Mouse (Mus musculus) embryonic fibroblast, embryonic 13.5 days (primary cell): ENCODE data around the gene Fyb2. TPM values are rescaled to one million over a fixed set of nuclear protein-coding genes. Genes with fewer than 3 reads are reported as not detected.

Source experiments
- H3K27ac ChIP-seq: 2 replicates; pipeline ENCODE4 v1.5.1; 2012; ENCODE audit warnings: low read length, control low read depth, inconsistent platforms; ENCODE audit not compliant: insufficient read depth
- H3K4me1 ChIP-seq: 2 replicates; pipeline ENCODE4 v1.6.1; 2011; ENCODE audit warnings: low read length; ENCODE audit not compliant: control insufficient read depth, insufficient read depth
- H3K4me3 ChIP-seq: 2 replicates; pipeline ENCODE4 v1.5.1; 2011; ENCODE audit warnings: mild to moderate bottlenecking, control low read depth, low read length; ENCODE audit not compliant: insufficient read depth
- CTCF ChIP-seq: IDR thresholded peaks from 2 replicates; pipeline ENCODE4 v1.5.1; 2011; ENCODE audit warnings: mild to moderate bottlenecking, control low read depth, low read length, moderate library complexity, borderline replicate concordance; ENCODE audit not compliant: insufficient read depth
- POLR2A ChIP-seq: IDR thresholded peaks from 2 replicates; pipeline ENCODE4 v1.6.1; 2011; ENCODE audit warnings: low read depth, mild to moderate bottlenecking, control low read depth, low read length, moderate library complexity
- polyA plus RNA-seq: library from polyadenylated mRNA; stranded (reverse); fragments of >200 nt; gene quantifications from 2 replicates; pipeline ENCODE4 v1.2.4, GENCODE M21; 2011; ENCODE audit warnings: low read depth; ENCODE audit not compliant: missing spikeins, insufficient read length

Fyb2 gene
- polyA plus RNA-seq, 1 experiment, result 0.33 TPM

DNA sequence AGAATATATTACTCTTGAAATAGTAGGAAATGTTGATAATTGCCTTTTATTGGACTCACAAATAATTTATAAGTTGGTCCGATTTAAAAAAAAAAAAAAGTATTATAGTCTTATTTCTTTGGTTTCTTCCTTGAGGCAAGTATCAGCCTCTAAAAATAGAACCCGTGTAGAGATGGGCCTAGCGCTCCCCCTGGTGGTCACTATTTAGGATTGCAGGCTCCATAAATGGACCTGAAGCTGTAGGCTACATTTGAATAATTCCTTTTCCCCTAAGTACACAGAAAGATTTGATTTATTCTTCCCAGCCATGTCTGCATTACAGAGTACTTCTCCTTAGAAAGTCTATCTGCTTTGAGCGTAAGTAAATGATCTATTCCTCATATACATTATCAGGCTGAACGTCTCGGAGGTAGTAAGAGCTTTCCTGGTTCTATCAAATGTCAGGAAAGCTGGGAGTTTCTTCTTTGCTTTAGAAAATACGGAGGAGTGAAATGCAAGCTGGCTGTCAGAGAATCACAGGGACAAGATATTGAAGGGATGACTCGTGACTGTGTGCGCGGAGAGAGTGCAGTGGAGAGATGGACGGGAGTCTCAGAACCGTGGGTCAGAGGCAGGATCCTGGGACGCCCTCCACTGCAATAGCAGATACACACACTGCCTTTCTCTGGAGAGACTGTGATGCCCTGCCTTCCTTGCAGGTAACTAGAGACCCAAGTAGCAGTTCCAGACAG lies 19.1 kb upstream of the Fyb2 start:
- H3K27ac ChIP-seq, result no peak overlapping the region
- no peak overlapping the region for H3K4me3 ChIP-seq
- no peak for TF ChIP-seq POLR2A
- TF ChIP-seq CTCF, result peak; percentile 9; the same call in 1 of the 2 replicates
- H3K4me1 ChIP-seq, result no peaks in the 10 kb centered on the region

DNA sequence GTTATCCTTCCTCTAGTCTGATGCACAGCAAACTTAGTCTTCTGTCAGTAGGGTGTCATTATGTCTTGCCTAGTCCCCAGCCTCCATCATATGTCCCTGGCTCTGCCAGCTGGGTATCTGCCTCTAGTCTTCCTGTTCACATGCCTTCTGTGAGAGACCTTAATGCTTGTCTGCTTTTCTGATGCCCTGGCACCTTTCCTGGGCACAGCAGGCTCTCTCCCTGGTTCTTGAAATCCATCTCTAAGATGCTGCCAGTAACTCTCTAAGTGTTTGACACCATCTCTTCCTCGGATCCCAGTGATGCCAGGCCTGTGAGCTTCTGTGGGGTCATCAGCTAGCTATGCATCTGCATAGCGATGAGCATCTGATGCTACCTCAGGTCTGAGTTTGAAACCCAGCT lies 10.4 kb upstream of the Fyb2 start:
- no peak overlapping the region for H3K27ac ChIP-seq
- H3K4me3 ChIP-seq, result no peak overlapping the region
- no peaks in the 10 kb centered on the region for H3K4me1 ChIP-seq
- TF ChIP-seq POLR2A (no peak), CTCF (no peak)

- TF ChIP-seq POLR2A (no peak), CTCF (no peak)
- no peak overlapping the region for H3K4me3 ChIP-seq
- no peak overlapping the region for H3K27ac ChIP-seq
- H3K4me1 ChIP-seq, result no peaks in the 10 kb centered on the region
Observed at GRCm38 (mm10) chr4:104905049-104905448, 8.2 kb upstream of the Fyb2 start.

DNA sequence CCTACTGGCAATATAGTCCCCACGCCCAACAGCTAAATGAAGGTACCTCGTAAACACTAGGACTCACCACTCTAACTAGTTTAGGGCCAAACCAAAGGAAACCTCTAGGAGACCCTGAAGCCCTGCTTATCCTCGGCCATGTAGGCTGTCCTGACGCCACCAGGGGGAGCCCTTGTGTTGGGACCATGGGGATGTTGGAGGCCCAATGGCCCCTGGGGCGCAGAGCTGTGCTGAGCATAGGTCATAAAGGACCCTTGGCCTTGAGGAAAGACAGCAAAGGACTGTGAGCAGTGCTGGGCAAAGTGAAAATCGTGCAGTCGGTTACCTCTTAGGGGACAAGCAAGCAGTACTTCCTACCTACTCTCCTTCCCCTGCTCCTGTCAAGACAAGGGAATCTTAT lies 1.6 kb upstream of the Fyb2 start:
- TF ChIP-seq CTCF, result peak; percentile 61
- TF ChIP-seq POLR2A, result no peak
- H3K4me1 ChIP-seq, result no peaks in the 10 kb centered on the region
- H3K4me3 ChIP-seq, result no peak overlapping the region
- H3K27ac ChIP-seq, result no peak overlapping the region

DNA sequence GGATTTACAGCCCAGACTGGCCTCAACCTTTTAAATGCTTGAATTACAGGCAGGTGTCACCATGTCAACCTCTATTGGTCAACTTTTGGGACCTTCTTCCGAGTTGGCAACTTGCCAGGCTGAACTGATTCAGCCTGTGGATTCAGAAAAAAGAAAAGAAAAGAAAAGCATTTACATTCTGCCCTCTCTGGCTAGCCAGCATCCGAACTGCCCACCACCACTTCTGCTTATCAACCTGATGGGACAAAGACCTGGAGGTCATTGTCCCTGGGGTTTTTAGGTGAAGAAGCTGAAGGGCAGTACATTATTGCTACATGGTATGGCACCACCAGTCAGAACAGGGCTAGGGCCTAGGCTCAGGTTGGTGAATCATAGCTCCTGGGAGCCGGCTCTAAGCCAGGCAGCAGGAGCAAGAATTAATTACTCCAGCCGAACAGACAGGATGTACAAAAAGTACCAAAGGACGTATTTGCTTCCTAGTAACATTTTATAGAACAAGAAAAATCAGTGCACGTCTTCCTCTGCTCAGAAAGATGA lies 1.5 kb downstream of the Fyb2 start:
- TF ChIP-seq POLR2A, result no peak
- TF ChIP-seq CTCF, result no peak
- H3K4me1 ChIP-seq, result no peaks in the 10 kb centered on the region
- H3K27ac ChIP-seq, result no peak overlapping the region
- H3K4me3 ChIP-seq, result no peak overlapping the region

GRCm38 (mm10) chr4:104918017-104918416 lies 4.8 kb downstream of the Fyb2 start:
- no peak overlapping the region for H3K27ac ChIP-seq
- TF ChIP-seq POLR2A (no peak), CTCF (no peak)

GRCm38 (mm10) chr4:104925383-104925782 lies 12.1 kb downstream of the Fyb2 start:
- H3K4me1 ChIP-seq, result peaks cover 3% of the 10 kb centered on the region
- TF ChIP-seq CTCF, result no peak
- TF ChIP-seq POLR2A, result no peak
- no peak overlapping the region for H3K27ac ChIP-seq
- H3K4me3 ChIP-seq, result no peak overlapping the region

More at GRCm38 (mm10) chr4:104918017-104918416, 4.8 kb downstream of the Fyb2 start:
- Histone ChIP-seq H3K4me1 (no peaks in the 10 kb centered on the region), H3K4me3 (no peak overlapping the region)

DNA sequence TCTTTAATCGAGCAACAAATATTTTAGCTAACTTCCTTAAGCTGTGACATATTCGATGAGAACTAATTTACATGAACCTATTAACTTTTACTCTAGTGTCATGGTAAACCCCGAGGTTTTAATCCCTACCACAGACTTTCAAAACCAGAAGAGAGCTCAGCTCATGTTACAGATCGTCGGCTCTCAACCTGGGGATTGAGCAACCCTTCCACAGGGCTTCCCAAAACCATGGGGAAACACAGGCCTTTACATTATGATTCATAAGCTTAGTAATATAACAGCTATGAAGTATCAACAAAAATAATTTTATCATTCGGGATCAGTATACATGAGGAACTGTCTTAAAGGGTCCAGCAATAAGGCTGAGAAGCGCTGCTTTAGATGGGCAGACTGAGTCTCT lies 15.9 kb downstream of the Fyb2 start:
- Histone ChIP-seq H3K4me1 (peaks cover 3% of the 10 kb centered on the region), H3K4me3 (no peak overlapping the region), H3K27ac (no peak overlapping the region)
- TF ChIP-seq CTCF, result no peak

DNA sequence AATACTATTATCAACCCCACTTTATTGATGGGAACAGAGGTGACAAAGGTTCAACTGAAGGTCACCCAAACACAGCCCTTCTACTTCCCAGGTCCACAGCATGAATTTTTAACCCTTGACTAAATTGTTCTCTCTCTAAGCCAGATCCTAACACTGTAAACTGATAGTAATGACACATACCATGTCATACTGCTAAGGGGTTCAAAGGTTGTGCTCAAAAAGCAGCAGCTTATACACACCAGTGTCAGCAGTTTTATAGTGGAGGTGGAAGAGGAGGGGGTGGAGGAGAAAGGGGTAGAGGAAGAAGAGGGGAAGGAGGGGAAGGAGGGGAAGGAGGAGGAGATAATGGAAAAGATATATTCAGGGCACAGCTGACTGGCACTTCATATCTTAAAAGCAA lies 20.4 kb downstream of the Fyb2 start:
- TF ChIP-seq CTCF, result no peak
- no peak for TF ChIP-seq POLR2A
- no peak overlapping the region for H3K27ac ChIP-seq
- H3K4me3 ChIP-seq, result no peak overlapping the region
- H3K4me1 ChIP-seq, result peaks cover 19% of the 10 kb centered on the region

DNA sequence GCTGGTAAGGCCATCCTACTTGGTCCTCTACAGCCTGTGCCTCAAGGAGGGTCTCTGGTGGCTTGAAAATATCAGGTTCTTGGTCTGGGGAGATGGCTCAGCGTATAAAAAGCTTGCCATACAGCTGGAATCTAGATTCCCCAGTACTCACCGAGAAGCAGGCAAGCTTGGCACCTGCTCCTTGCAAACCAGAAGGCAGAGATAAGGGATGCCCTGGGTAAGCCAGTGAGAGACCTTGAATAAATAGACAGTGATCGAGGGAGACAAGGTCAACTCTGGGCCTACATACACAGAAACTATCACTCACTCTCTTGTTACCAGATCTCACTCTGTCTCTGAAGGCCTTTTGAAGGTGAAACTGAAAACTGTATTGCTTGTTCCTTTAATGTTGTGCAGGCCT lies 21.7 kb downstream of the Fyb2 start:
- Histone ChIP-seq H3K27ac (no peak overlapping the region), H3K4me3 (no peak overlapping the region), H3K4me1 (peaks cover 16% of the 10 kb centered on the region)
- no peak for TF ChIP-seq POLR2A
- no peak for TF ChIP-seq CTCF
